Mouse (Mus musculus): ENCODE results near the gene Cryba2. TPM values are rescaled to one million over a fixed set of nuclear protein-coding genes. Genes with fewer than 3 reads are reported as not detected.

The Cryba2 gene
- polyA plus RNA-seq, 1 experiment: not detected

DNA sequence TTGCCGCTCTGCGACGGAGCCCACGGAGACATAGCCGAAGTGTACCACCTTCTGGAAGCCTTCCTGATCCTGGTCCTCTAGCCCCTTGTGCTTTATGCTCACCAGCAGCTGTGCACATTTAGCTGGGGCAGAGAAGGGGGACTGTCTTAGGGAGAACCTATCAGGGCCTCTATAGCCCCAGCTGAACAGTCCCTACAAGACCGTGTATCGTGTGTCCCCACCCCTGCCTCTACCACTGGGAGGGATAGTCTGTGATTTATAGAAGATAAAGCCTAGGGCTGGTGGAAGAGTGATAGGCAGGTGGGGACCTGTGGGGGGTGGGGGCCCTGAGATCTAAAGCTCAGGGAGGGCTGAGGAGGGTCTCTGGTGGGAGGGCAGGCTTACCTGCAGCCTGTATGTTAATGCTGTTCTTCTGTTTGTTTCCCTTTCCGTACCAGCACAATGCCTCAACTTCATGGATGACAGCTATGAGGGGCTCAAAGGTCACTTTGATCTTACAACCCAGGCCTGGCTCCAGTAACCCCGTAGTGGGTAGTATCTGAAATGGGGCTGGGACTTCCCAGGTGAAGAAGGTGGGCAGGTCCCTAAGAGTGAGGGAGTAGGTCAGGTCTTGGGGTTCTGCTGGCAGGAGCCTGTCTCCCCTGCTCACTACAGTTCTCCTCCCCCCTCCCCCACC lies 34.8 kb upstream of the Cryba2 start:
- Histone ChIP-seq H3K36me3 (ENCODE audit: control insufficient read depth, insufficient read depth) (no peaks in the 10 kb centered on the region), H3ac (ENCODE audit: control insufficient read depth, insufficient read length) (no peak overlapping the region), H3K79me2 (ENCODE audit: control insufficient read depth, insufficient read depth) (no peaks in the 10 kb centered on the region), H3K27me3 (ENCODE audit: control insufficient read depth, insufficient read depth, insufficient read length) (peaks cover 40% of the 10 kb centered on the region), H3K4me2 (ENCODE audit: low read depth) (no peak overlapping the region), H3K4me3 (no peak overlapping the region)
- TF ChIP-seq TCF12 (IDR thresholded peaks at IDR 0.05; ENCODE audit: insufficient read depth, poor library complexity, severe bottlenecking): no peak
- no peak for TF ChIP-seq TCF3 (IDR thresholded peaks at IDR 0.05; ENCODE audit: insufficient read length, low read depth)
- no peak for TF ChIP-seq MYOG (IDR thresholded peaks at IDR 0.05; ENCODE audit: control insufficient read depth in 1 of 3, insufficient read depth in 1 of 3, insufficient read length in 2 of 3, low read depth in 2 of 3)
- TF ChIP-seq MYOD1 (IDR thresholded peaks at IDR 0.05; ENCODE audit: control insufficient read depth in 1 of 3, insufficient read length in 2 of 3, low read depth in 2 of 3): no peak
- no peak for TF ChIP-seq SRF (IDR thresholded peaks at IDR 0.05; ENCODE audit: control insufficient read depth, insufficient read length, low read depth)
- TF ChIP-seq POLR2A (IDR thresholded peaks at IDR 0.05; ENCODE audit: insufficient read length, low read depth): no peak
- TF ChIP-seq CEBPB (IDR thresholded peaks at IDR 0.05; ENCODE audit: insufficient read depth, poor library complexity, severe bottlenecking): no peak
- no peak for TF ChIP-seq USF1 (IDR thresholded peaks at IDR 0.05; ENCODE audit: low read depth)
- no peak for TF ChIP-seq POLR2AphosphoS2 (IDR thresholded peaks at IDR 0.05; ENCODE audit: insufficient read length, low read depth)
- no peak for TF ChIP-seq REST (IDR thresholded peaks at IDR 0.05; ENCODE audit: insufficient read depth, insufficient read length)
- no peak for TF ChIP-seq MAX (IDR thresholded peaks at IDR 0.05; ENCODE audit: low read depth)
- TF ChIP-seq E2F4 (IDR thresholded peaks at IDR 0.05; ENCODE audit: insufficient read depth): no peak

DNA sequence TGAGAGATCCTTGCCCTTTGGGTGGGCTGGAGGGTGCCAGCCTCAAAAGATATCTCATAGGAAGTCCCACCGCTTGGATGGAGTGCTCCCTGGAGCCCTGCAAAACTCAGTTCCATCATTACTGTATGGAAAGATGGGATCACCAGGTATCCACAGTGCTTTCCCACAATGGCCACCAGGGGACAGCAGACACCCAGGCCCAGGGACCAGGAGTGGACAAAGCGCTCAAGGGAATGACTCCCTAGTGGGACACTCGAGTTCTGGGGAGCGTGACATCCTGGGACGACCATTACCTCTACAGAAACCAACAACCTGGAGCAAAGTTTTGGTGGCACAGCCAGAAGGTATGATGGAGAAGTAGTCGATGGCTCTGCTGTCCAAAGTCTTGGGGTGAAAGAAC lies 33.8 kb upstream of the Cryba2 start:
- Histone ChIP-seq H3K36me3 (ENCODE audit: control insufficient read depth, insufficient read depth) (no peaks in the 10 kb centered on the region), H3K27me3 (ENCODE audit: control insufficient read depth, insufficient read depth, insufficient read length) (peaks cover 48% of the 10 kb centered on the region), H3K4me3 (no peak overlapping the region), H3K4me2 (ENCODE audit: low read depth) (no peak overlapping the region), H3K79me2 (ENCODE audit: control insufficient read depth, insufficient read depth) (no peaks in the 10 kb centered on the region), H3ac (ENCODE audit: control insufficient read depth, insufficient read length) (no peak overlapping the region)
- TF ChIP-seq MYOG (IDR thresholded peaks at IDR 0.05; ENCODE audit: control insufficient read depth in 1 of 3, insufficient read depth in 1 of 3, insufficient read length in 2 of 3, low read depth in 2 of 3) (no peak), TCF12 (IDR thresholded peaks at IDR 0.05; ENCODE audit: insufficient read depth, poor library complexity, severe bottlenecking) (no peak), MAX (IDR thresholded peaks at IDR 0.05; ENCODE audit: low read depth) (no peak), E2F4 (IDR thresholded peaks at IDR 0.05; ENCODE audit: insufficient read depth) (no peak), CEBPB (IDR thresholded peaks at IDR 0.05; ENCODE audit: insufficient read depth, poor library complexity, severe bottlenecking) (no peak), USF1 (IDR thresholded peaks at IDR 0.05; ENCODE audit: low read depth) (no peak), POLR2A (IDR thresholded peaks at IDR 0.05; ENCODE audit: insufficient read length, low read depth) (no peak), REST (IDR thresholded peaks at IDR 0.05; ENCODE audit: insufficient read depth, insufficient read length) (no peak), MYOD1 (IDR thresholded peaks at IDR 0.05; ENCODE audit: control insufficient read depth in 1 of 3, insufficient read length in 2 of 3, low read depth in 2 of 3) (no peak)

DNA sequence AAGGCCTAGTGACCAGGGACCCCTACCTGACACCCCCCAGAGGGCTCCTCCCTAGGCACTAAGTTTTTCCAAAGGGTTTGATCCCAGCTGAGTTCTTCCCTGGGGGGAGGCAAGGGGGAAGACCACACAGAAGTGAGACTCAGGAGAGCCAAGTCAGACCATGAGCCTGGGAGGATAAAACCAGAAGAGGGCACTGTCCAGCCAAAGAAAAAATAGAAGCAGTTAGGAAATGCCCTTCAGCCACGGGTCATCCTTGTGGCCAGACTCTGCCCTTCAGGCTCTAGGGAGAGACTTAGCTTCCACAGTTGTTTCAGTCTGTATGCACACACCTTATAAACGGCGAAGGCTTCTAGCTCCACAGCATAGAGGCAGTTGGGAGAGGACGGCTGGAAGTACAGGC lies 31.5 kb upstream of the Cryba2 start:
- Histone ChIP-seq H3K4me2 (ENCODE audit: low read depth) (no peak overlapping the region), H3K36me3 (ENCODE audit: control insufficient read depth, insufficient read depth) (no peaks in the 10 kb centered on the region), H3K4me3 (no peak overlapping the region), H3K27me3 (ENCODE audit: control insufficient read depth, insufficient read depth, insufficient read length) (peaks cover 48% of the 10 kb centered on the region), H3ac (ENCODE audit: control insufficient read depth, insufficient read length) (no peak overlapping the region), H3K79me2 (ENCODE audit: control insufficient read depth, insufficient read depth) (no peaks in the 10 kb centered on the region)
- no peak for TF ChIP-seq TCF12 (IDR thresholded peaks at IDR 0.05; ENCODE audit: insufficient read depth, poor library complexity, severe bottlenecking)
- no peak for TF ChIP-seq POLR2AphosphoS2 (IDR thresholded peaks at IDR 0.05; ENCODE audit: insufficient read length, low read depth)
- TF ChIP-seq REST (IDR thresholded peaks at IDR 0.05; ENCODE audit: insufficient read depth, insufficient read length): no peak

DNA sequence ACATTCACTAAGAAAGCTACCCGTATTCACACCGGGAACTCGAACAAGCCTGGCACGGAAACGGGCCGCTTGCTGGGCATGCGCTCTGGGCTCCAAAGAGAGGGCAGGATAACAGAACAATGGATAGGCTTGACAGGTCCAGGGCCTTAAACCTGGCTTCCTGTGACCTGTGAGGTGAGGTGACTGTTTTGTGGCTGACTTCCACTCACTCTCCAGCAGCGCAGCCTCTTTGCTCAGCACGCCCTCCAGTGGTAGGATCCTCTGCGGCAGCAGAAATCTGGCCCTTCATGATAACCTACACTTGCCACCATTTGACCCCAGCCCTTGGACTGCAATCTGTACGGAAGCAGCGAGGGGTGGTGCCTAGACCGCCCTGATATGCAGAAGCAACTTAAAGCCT lies 22.8 kb upstream of the Cryba2 start:
- Histone ChIP-seq H3ac (ENCODE audit: control insufficient read depth, insufficient read length) (no peak overlapping the region), H3K4me3 (no peak overlapping the region), H3K36me3 (ENCODE audit: control insufficient read depth, insufficient read depth) (no peaks in the 10 kb centered on the region), H3K79me2 (ENCODE audit: control insufficient read depth, insufficient read depth) (no peaks in the 10 kb centered on the region), H3K4me2 (ENCODE audit: low read depth) (no peak overlapping the region), H3K27me3 (ENCODE audit: control insufficient read depth, insufficient read depth, insufficient read length) (peaks cover 31% of the 10 kb centered on the region)
- TF ChIP-seq SRF (IDR thresholded peaks at IDR 0.05; ENCODE audit: control insufficient read depth, insufficient read length, low read depth): no peak
- no peak for TF ChIP-seq TCF3 (IDR thresholded peaks at IDR 0.05; ENCODE audit: insufficient read length, low read depth)
- TF ChIP-seq MAX (IDR thresholded peaks at IDR 0.05; ENCODE audit: low read depth): no peak
- TF ChIP-seq TCF12 (IDR thresholded peaks at IDR 0.05; ENCODE audit: insufficient read depth, poor library complexity, severe bottlenecking): no peak
- TF ChIP-seq CEBPB (IDR thresholded peaks at IDR 0.05; ENCODE audit: insufficient read depth, poor library complexity, severe bottlenecking): no peak
- no peak for TF ChIP-seq REST (IDR thresholded peaks at IDR 0.05; ENCODE audit: insufficient read depth, insufficient read length)
- TF ChIP-seq MYOG (IDR thresholded peaks at IDR 0.05; ENCODE audit: control insufficient read depth in 1 of 3, insufficient read depth in 1 of 3, insufficient read length in 2 of 3, low read depth in 2 of 3): no peak
- TF ChIP-seq USF1 (IDR thresholded peaks at IDR 0.05; ENCODE audit: low read depth): no peak
- no peak for TF ChIP-seq POLR2A (IDR thresholded peaks at IDR 0.05; ENCODE audit: insufficient read length, low read depth)
- TF ChIP-seq POLR2AphosphoS2 (IDR thresholded peaks at IDR 0.05; ENCODE audit: insufficient read length, low read depth): no peak
- no peak for TF ChIP-seq MYOD1 (IDR thresholded peaks at IDR 0.05; ENCODE audit: control insufficient read depth in 1 of 3, insufficient read length in 2 of 3, low read depth in 2 of 3)
- no peak for TF ChIP-seq E2F4 (IDR thresholded peaks at IDR 0.05; ENCODE audit: insufficient read depth)

DNA sequence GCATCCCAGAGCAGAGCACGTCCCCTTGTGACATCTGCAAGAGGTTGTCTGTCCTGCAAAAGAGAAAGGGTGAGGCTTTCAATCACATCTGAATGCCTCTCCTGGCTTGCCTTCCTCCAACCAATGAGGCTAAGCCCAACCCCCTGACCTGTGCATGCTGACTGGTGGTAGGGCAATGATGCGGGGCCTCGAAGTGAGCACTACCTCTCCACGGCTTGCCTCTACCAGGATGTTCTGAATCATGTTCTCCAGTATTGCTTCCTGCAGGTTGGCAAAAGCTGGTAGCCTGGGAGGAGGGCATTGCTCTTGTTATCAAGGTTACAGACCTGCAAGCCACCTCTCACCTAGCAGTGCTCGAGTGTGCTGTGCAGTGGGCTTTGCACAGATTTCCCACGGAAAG lies 9.2 kb upstream of the Cryba2 start:
- H3ac ChIP-seq (ENCODE audit: control insufficient read depth, insufficient read length): no peak overlapping the region
- H3K4me2 ChIP-seq (ENCODE audit: low read depth): no peak overlapping the region
- no peaks in the 10 kb centered on the region for H3K79me2 ChIP-seq (ENCODE audit: control insufficient read depth, insufficient read depth)
- no peaks in the 10 kb centered on the region for H3K36me3 ChIP-seq (ENCODE audit: control insufficient read depth, insufficient read depth)
- no peak for TF ChIP-seq E2F4 (IDR thresholded peaks at IDR 0.05; ENCODE audit: insufficient read depth)
- TF ChIP-seq MAX (IDR thresholded peaks at IDR 0.05; ENCODE audit: low read depth): no peak
- TF ChIP-seq MYOG (IDR thresholded peaks at IDR 0.05; ENCODE audit: control insufficient read depth in 1 of 3, insufficient read depth in 1 of 3, insufficient read length in 2 of 3, low read depth in 2 of 3): no peak
- no peak for TF ChIP-seq REST (IDR thresholded peaks at IDR 0.05; ENCODE audit: insufficient read depth, insufficient read length)
- no peak for TF ChIP-seq USF1 (IDR thresholded peaks at IDR 0.05; ENCODE audit: low read depth)
- no peak for TF ChIP-seq TCF3 (IDR thresholded peaks at IDR 0.05; ENCODE audit: insufficient read length, low read depth)
- no peak for TF ChIP-seq CEBPB (IDR thresholded peaks at IDR 0.05; ENCODE audit: insufficient read depth, poor library complexity, severe bottlenecking)
- no peak for TF ChIP-seq SRF (IDR thresholded peaks at IDR 0.05; ENCODE audit: control insufficient read depth, insufficient read length, low read depth)
- H3K4me3 ChIP-seq: no peak overlapping the region
- peaks cover 80% of the 10 kb centered on the region for H3K27me3 ChIP-seq (ENCODE audit: control insufficient read depth, insufficient read depth, insufficient read length)

Data from myocyte (in vitro differentiated cells).